Mouse (Mus musculus) liver, postnatal 0 days (tissue): ENCODE results near the gene Spg7. TPM values are rescaled to one million over a fixed set of nuclear protein-coding genes. Genes with fewer than 3 reads are reported as not detected.
A peak's percentile ranks its signal among the peaks of the same experiment; 100 is the strongest.

Experiments
- ATAC-seq: fragments of 200-750 bp; cut with Nextera tagmentation; 2 replicates; pipeline ENCODE4 v1.8.0; 2017; ENCODE audit warnings: mild to moderate bottlenecking, moderate library complexity
- DNase-seq: peaks from one replicate; pipeline ENCODE4 v3.0.0-alpha.2; 2016
- H3K27ac ChIP-seq: fragments of 300-500 bp; sonication (generic); 2 replicates; pipeline ENCODE4 v1.5.1; 2014; ENCODE audit warnings: antibody characterized with exemption, moderate library complexity, mild to moderate bottlenecking, low read depth
- H3K27me3 ChIP-seq: fragments of 300-500 bp; sonication (generic); 2 replicates; pipeline ENCODE4 v1.6.1; 2014; ENCODE audit warnings: low read length, control low read depth, mixed read lengths; ENCODE audit not compliant: insufficient read depth
- H3K36me3 ChIP-seq: fragments of 300-500 bp; sonication (generic); replicated peaks from 2 replicates; pipeline ENCODE4 v1.6.1; 2014; ENCODE audit warnings: mild to moderate bottlenecking, control low read depth, low read length, moderate library complexity, mixed read lengths; ENCODE audit not compliant: insufficient read depth
- H3K4me1 ChIP-seq: fragments of 300-500 bp; sonication (generic); 2 replicates; pipeline ENCODE4 v1.6.1; 2014; ENCODE audit warnings: antibody characterized with exemption, mild to moderate bottlenecking, control low read depth; ENCODE audit not compliant: insufficient read depth
- H3K4me2 ChIP-seq: fragments of 300-500 bp; sonication (generic); 2 replicates; pipeline ENCODE4 v1.6.1; 2014; ENCODE audit warnings: low read depth, mild to moderate bottlenecking, low read length, moderate library complexity, mixed read lengths
- H3K4me3 ChIP-seq: fragments of 300-500 bp; sonication (generic); 2 replicates; pipeline ENCODE4 v1.5.1; 2014; ENCODE audit warnings: low read depth, low read length
- H3K9ac ChIP-seq: fragments of 300-500 bp; sonication (generic); replicated peaks from 2 replicates; pipeline ENCODE4 v1.6.1; 2014; ENCODE audit warnings: mild to moderate bottlenecking, moderate library complexity
- H3K9me3 ChIP-seq: fragments of 300-500 bp; sonication (generic); 2 replicates; pipeline ENCODE4 v1.6.1; 2016; ENCODE audit warnings: mild to moderate bottlenecking, control low read depth, low read length, mixed read lengths
- CTCF ChIP-seq: sonication (generic); IDR thresholded peaks from 2 replicates; pipeline ENCODE4 v1.5.1; 2016; ENCODE audit warnings: antibody characterized with exemption, low read depth
- EP300 ChIP-seq: IDR thresholded peaks from 2 replicates; pipeline ENCODE4 v1.6.1; 2016; ENCODE audit warnings: antibody characterized with exemption, low read depth, mild to moderate bottlenecking
- WGBS: fragments of 180-500 bp; shearing (Covaris S2); extraction: QIAGEN DNeasy Blood & Tissue Kit; methylation state at CpG from one replicate; pipeline ENCODE4 v1.1.7; 2014; ENCODE audit not compliant: insufficient replicate concordance; 5-methylcytosine and 5-hydroxymethylcytosine counted together
- polyA plus RNA-seq: library from polyadenylated mRNA; unstranded; fragments of >200 nt; fragmentation: Nextera tagmentation; extraction: Ambion mirVana; gene quantifications from 2 replicates; pipeline ENCODE4 v1.2.1, GENCODE M21; 2015

The Spg7 gene
- polyA plus RNA-seq, 1 experiment from 2014 or later: 18.3 TPM

DNA sequence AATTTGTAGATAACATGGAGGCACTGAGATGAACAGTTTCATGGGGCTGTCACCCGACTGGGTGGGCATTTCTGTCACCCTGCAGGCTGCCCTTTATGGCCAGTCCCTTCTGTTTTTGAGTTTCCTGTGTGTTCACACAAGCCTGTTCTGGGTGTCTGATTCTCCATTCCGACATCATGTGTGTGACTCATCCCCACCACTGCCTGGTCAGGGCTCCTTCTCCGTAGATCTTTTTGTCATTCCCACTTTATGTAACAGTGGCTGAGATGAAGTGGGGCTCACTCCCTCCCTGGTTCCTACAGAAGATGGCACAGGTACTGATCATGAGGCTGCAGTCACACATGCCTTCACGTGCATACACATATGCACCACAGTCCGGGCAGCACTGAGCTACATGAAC lies 59.9 kb downstream of the Spg7 start:
- H3K27ac ChIP-seq: no peak overlapping the region
- DNase-seq: no peak
- no peak overlapping the region for H3K4me2 ChIP-seq
- peaks cover 39% of the 10 kb centered on the region for H3K27me3 ChIP-seq
- no peaks in the 10 kb centered on the region for H3K9me3 ChIP-seq
- no peak for ATAC-seq
- no peak for TF ChIP-seq CTCF
- TF ChIP-seq EP300: no peak
- WGBS: 70% methylated on average over 5 of the region's 5 CpGs
- peaks cover 8% of the 10 kb centered on the region for H3K4me1 ChIP-seq
- no peaks in the 10 kb centered on the region for H3K36me3 ChIP-seq
- H3K4me3 ChIP-seq: no peak overlapping the region
- no peak overlapping the region for H3K9ac ChIP-seq

GRCm38 (mm10) chr8:123126193-123126816 lies 63.6 kb downstream of the Spg7 start:
- Histone ChIP-seq H3K9ac (no peak overlapping the region), H3K4me3 (no peak overlapping the region), H3K27me3 (peaks cover 26% of the 10 kb centered on the region)

DNA sequence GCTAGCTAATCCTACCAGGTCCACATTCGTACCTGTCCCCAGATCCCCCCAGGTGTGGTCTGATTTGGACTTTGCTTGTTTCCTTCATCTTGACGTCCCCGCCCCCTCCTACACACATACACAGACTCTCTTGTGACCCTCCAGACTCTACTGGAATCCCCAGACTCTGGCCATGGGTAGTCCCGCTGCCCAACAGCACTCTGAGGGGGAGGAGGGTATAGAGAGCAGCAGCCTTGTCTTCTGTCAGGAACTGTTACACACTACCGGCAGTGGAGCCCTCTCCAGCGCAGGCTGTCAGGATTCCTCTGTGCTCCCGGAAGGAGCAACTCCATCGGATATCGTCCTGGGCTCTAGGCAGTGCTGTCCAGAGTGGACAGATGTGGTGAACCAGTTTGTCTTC lies 68.3 kb downstream of the Spg7 start:
- peak; percentile 22; the same call in 1 of the 2 replicates for ATAC-seq

More at GRCm38 (mm10) chr8:123126193-123126816, 63.6 kb downstream of the Spg7 start:
- no peak for TF ChIP-seq EP300
- no peak for TF ChIP-seq CTCF
- DNase-seq (peak; percentile 85), ATAC-seq (peak; percentile 83)
- WGBS: 10% methylated on average over 19 of the region's 19 CpGs
- Histone ChIP-seq H3K27ac (no peak overlapping the region), H3K36me3 (no peaks in the 10 kb centered on the region), H3K9me3 (no peaks in the 10 kb centered on the region), H3K4me1 (peaks cover 6% of the 10 kb centered on the region), H3K4me2 (0 out of 2 replicates have a peak overlapping the region, but pooled peaks have one; percentile 26)

GRCm38 (mm10) chr8:123132953-123133352 lies 70.2 kb downstream of the Spg7 start:
- DNase-seq (no peak), ATAC-seq (no peak)
- 87% methylated on average over 2 of the region's 2 CpGs for WGBS
- no peak overlapping the region for H3K4me3 ChIP-seq
- H3K36me3 ChIP-seq: no peaks in the 10 kb centered on the region
- peak; percentile 35 for TF ChIP-seq CTCF
- TF ChIP-seq EP300: no peak
- H3K27ac ChIP-seq: no peak overlapping the region
- no peak overlapping the region for H3K4me2 ChIP-seq
- H3K9ac ChIP-seq: no peak overlapping the region
- H3K27me3 ChIP-seq: peaks cover 8% of the 10 kb centered on the region; the same call in 1 of the 2 replicates
- H3K9me3 ChIP-seq: no peaks in the 10 kb centered on the region; the same call in 1 of the 2 replicates
- H3K4me1 ChIP-seq: no peaks in the 10 kb centered on the region

More for the DNA sequence above, 68.3 kb downstream of the Spg7 start:
- H3K27me3 ChIP-seq: peaks cover 19% of the 10 kb centered on the region
- no peak for DNase-seq
- no peak overlapping the region for H3K4me2 ChIP-seq
- no peaks in the 10 kb centered on the region; the same call in 1 of the 2 replicates for H3K9me3 ChIP-seq
- H3K4me3 ChIP-seq: no peak overlapping the region
- no peak overlapping the region for H3K9ac ChIP-seq
- peaks cover 5% of the 10 kb centered on the region for H3K4me1 ChIP-seq
- TF ChIP-seq EP300: no peak
- no peak for TF ChIP-seq CTCF
- WGBS: 46% methylated on average over 9 of the region's 9 CpGs
- H3K27ac ChIP-seq: no peak overlapping the region
- no peaks in the 10 kb centered on the region for H3K36me3 ChIP-seq

GRCm38 (mm10) chr8:123134149-123134713 lies 71.5 kb downstream of the Spg7 start:
- H3K4me3 ChIP-seq: no peak overlapping the region
- no peak overlapping the region for H3K4me2 ChIP-seq
- WGBS: 78% methylated on average over 11 of the region's 11 CpGs
- no peaks in the 10 kb centered on the region for H3K36me3 ChIP-seq
- TF ChIP-seq CTCF (no peak), EP300 (no peak)
- H3K9ac ChIP-seq: no peak overlapping the region
- H3K27me3 ChIP-seq: peaks cover 5% of the 10 kb centered on the region; the same call in 1 of the 2 replicates
- no peak overlapping the region for H3K27ac ChIP-seq
- no peak for DNase-seq
- ATAC-seq: no peak
- H3K9me3 ChIP-seq: no peaks in the 10 kb centered on the region; the same call in 1 of the 2 replicates
- H3K4me1 ChIP-seq: no peaks in the 10 kb centered on the region

GRCm38 (mm10) chr8:123135406-123135805 lies 72.7 kb downstream of the Spg7 start:
- ATAC-seq (no peak), DNase-seq (no peak)
- TF ChIP-seq CTCF (no peak), EP300 (no peak)
- Histone ChIP-seq H3K27me3 (0 out of 2 replicates have a peak, but pooled peaks cover 3% of the 10 kb centered on the region), H3K4me2 (no peak overlapping the region), H3K9me3 (no peaks in the 10 kb centered on the region; the same call in 1 of the 2 replicates), H3K9ac (no peak overlapping the region), H3K4me1 (no peaks in the 10 kb centered on the region), H3K4me3 (no peak overlapping the region), H3K27ac (no peak overlapping the region), H3K36me3 (no peaks in the 10 kb centered on the region)
- 38% methylated on average over 7 of the region's 7 CpGs for WGBS
